Mouse (Mus musculus): ENCODE measurements at regions not wholly inside any gene's neighbourhood (a gene's known extent, or its start where the extent isn't known, plus 50 kb on each side); places are given as distances from the start of the nearest gene placed in this dataset.

GRCm38 (mm10) chr15:57608519-57608918, 131.1 kb upstream of the Slc22a22 start:
- TF ChIP-seq POLR2A (IDR thresholded peaks at IDR 0.05; ENCODE audit: low read depth, low read length) (no peak), CTCF (IDR thresholded peaks at IDR 0.05; ENCODE audit: extremely low read depth, insufficient read depth, insufficient read length, insufficient replicate concordance) (no peak)
